Mouse (Mus musculus): ENCODE data around the gene Mboat2.

Mboat2 gene

GRCm38 (mm10) chr12:24943427-24943826 lies 112.7 kb downstream of the Mboat2 start:
- intact Hi-C loops (cut with DNase I) = no loop called here

- intact Hi-C loops (cut with DNase I) = no loop called here
These were observed 113.9 kb downstream of the Mboat2 start for GRCm38 (mm10) chr12:24944597-24944996.

- intact Hi-C loops (cut with DNase I) = loop anchor here (2.0 kb wide), 1 partner anchor 232 kb away; no protein-coding TSS in a partner anchor
These were observed 116.4 kb downstream of the Mboat2 start for GRCm38 (mm10) chr12:24947065-24947464.

GRCm38 (mm10) chr12:24948344-24948743 lies 117.7 kb downstream of the Mboat2 start:
- intact Hi-C loops (cut with DNase I) = no loop called here

GRCm38 (mm10) chr12:24950376-24951046 lies 119.8 kb downstream of the Mboat2 start:
- intact Hi-C loops (cut with DNase I) = no loop called here

GRCm38 (mm10) chr12:24952147-24952546 lies 121.5 kb downstream of the Mboat2 start:
- intact Hi-C loops (cut with DNase I) = loop anchor here (2.0 kb wide), 1 partner anchor 235 kb away; no protein-coding TSS in a partner anchor

- intact Hi-C loops (cut with DNase I) = no loop called here
These were observed 124.5 kb downstream of the Mboat2 start for GRCm38 (mm10) chr12:24955137-24955536.

- intact Hi-C loops (cut with DNase I) = no loop called here
These were observed 127.8 kb downstream of the Mboat2 start for GRCm38 (mm10) chr12:24958526-24958925.

GRCm38 (mm10) chr12:24961821-24962220 lies 131.1 kb downstream of the Mboat2 start:
- intact Hi-C loops (cut with DNase I) = no loop called here

- intact Hi-C loops (cut with DNase I) = no loop called here
These were observed 131.8 kb downstream of the Mboat2 start for GRCm38 (mm10) chr12:24962362-24962967.

GRCm38 (mm10) chr12:24963393-24964022 lies 132.8 kb downstream of the Mboat2 start:
- intact Hi-C loops (cut with DNase I) = no loop called here

GRCm38 (mm10) chr12:24965406-24965805 lies 134.7 kb downstream of the Mboat2 start:
- intact Hi-C loops (cut with DNase I) = no loop called here

GRCm38 (mm10) chr12:24966046-24966445 lies 135.4 kb downstream of the Mboat2 start:
- intact Hi-C loops (cut with DNase I) = no loop called here

GRCm38 (mm10) chr12:24971490-24972200 lies 141.0 kb downstream of the Mboat2 start:
- intact Hi-C loops (cut with DNase I) = no loop called here

- intact Hi-C loops (cut with DNase I) = no loop called here
These were observed 142.0 kb downstream of the Mboat2 start for GRCm38 (mm10) chr12:24972371-24973350.

GRCm38 (mm10) chr12:24973586-24973985 lies 142.9 kb downstream of the Mboat2 start:
- intact Hi-C loops (cut with DNase I) = no loop called here

- intact Hi-C loops (cut with DNase I) = no loop called here
These were observed 143.9 kb downstream of the Mboat2 start, which contains the start of gene Kidins220 for GRCm38 (mm10) chr12:24974446-24975114. Gene Kidins220 (plus strand): TSS chr12:24974925.

GRCm38 (mm10) chr12:24975115-24975733 lies 144.5 kb downstream of the Mboat2 start:
- intact Hi-C loops (cut with DNase I) = no loop called here

GRCm38 (mm10) chr12:24985226-24985625 lies 154.5 kb downstream of the Mboat2 start:
- intact Hi-C loops (cut with DNase I) = no loop called here

All from adrenal gland (tissue).